Mouse (Mus musculus) liver, embryonic 11.5 days (tissue): ENCODE data around the gene Oasl2. TPM values are rescaled to one million over a fixed set of nuclear protein-coding genes. Genes with fewer than 3 reads are reported as not detected.
"Not testable (repeated sequence)": the region's sequence is repeated elsewhere in the genome, so short reads cannot be mapped to it uniquely, and the experiment has no call there.

Experiments
- ATAC-seq: fragments of 200-750 bp; cut with Nextera tagmentation; replicated peaks from 2 replicates; pipeline ENCODE4 v1.8.0; 2017; ENCODE audit warnings: moderate number of reproducible peaks, mild to moderate bottlenecking, moderate TSS enrichment, moderate library complexity; ENCODE audit not compliant: low FRiP score
- DNase-seq: peaks from one replicate; pipeline ENCODE4 v3.0.0-alpha.2; 2017; ENCODE audit warnings: low spot score
- H3K27ac ChIP-seq: fragments of 300-500 bp; sonication (generic); 2 replicates; pipeline ENCODE4 v1.5.1; 2014; ENCODE audit warnings: mild to moderate bottlenecking, low read depth, low read length, control low read depth
- H3K27me3 ChIP-seq: fragments of 300-500 bp; sonication (generic); replicated peaks from 2 replicates; pipeline ENCODE4 v1.6.1; 2014; ENCODE audit warnings: low read length, mixed read lengths; ENCODE audit not compliant: control insufficient read depth, insufficient read depth
- H3K36me3 ChIP-seq: fragments of 300-500 bp; sonication (generic); 2 replicates; pipeline ENCODE4 v1.6.1; 2014; ENCODE audit warnings: mild to moderate bottlenecking, low read length, moderate library complexity, mixed read lengths; ENCODE audit not compliant: control insufficient read depth, insufficient read depth
- H3K4me1 ChIP-seq: fragments of 300-500 bp; sonication (generic); replicated peaks from 2 replicates; pipeline ENCODE4 v1.6.1; 2014; ENCODE audit warnings: low read length, mixed read lengths; ENCODE audit not compliant: control insufficient read depth, insufficient read depth
- H3K4me2 ChIP-seq: fragments of 300-500 bp; sonication (generic); 2 replicates; pipeline ENCODE4 v1.6.1; 2014; ENCODE audit warnings: mild to moderate bottlenecking, control low read depth, moderate library complexity
- H3K4me3 ChIP-seq: fragments of 300-500 bp; sonication (generic); 2 replicates; pipeline ENCODE4 v1.5.1; 2014; ENCODE audit warnings: low read depth, low read length, control low read depth
- H3K9ac ChIP-seq: fragments of 300-500 bp; sonication (generic); 2 replicates; pipeline ENCODE4 v1.6.1; 2014; ENCODE audit warnings: low read depth, low read length, control low read depth
- H3K9me3 ChIP-seq: fragments of 300-500 bp; sonication (generic); 2 replicates; pipeline ENCODE4 v1.6.1; 2016; ENCODE audit warnings: low read length, inconsistent platforms, mixed read lengths; ENCODE audit not compliant: control insufficient read depth
- WGBS: fragments of 180-500 bp; shearing (Covaris S2); extraction: QIAGEN DNeasy Blood & Tissue Kit; methylation state at CpG from one replicate; pipeline ENCODE4 v1.1.7; 2014; 5-methylcytosine and 5-hydroxymethylcytosine counted together
- polyA plus RNA-seq: library from polyadenylated mRNA; unstranded; fragments of >200 nt; fragmentation: Nextera tagmentation; extraction: Ambion mirVana; gene quantifications from 2 replicates; pipeline ENCODE4 v1.2.1, GENCODE M21; 2014

Oasl2 gene
- polyA plus RNA-seq: 4.1 and 4.4 TPM in 2 replicates

- no peak within 1 kb of the TSS for H3K9ac ChIP-seq
- WGBS: 45% methylated on average over 13 of the region's 13 CpGs
- no peaks in the 10 kb centered on the region for H3K36me3 ChIP-seq
- H3K27ac ChIP-seq: 0 out of 2 replicates have a peak within 1 kb of the TSS, but pooled peaks have one; percentile 38
- 0 out of 2 replicates have a peak, but pooled peaks cover 5% of the 10 kb centered on the region for H3K4me1 ChIP-seq
- ATAC-seq (no peak), DNase-seq (no peak)
- peaks cover 2% of the 10 kb centered on the region; the same call in 1 of the 2 replicates for H3K27me3 ChIP-seq
- H3K4me2 ChIP-seq: peak within 1 kb of the TSS; percentile 44
- H3K9me3 ChIP-seq: no peaks in the 10 kb centered on the region
- H3K4me3 ChIP-seq: peak within 1 kb of the TSS; percentile 16; the same call in 1 of the 2 replicates
These were observed at the start of gene Oasl2 for GRCm38 (mm10) chr5:114896688-114897373. Oasl2 (plus strand) TSS chr5:114896936.

GRCm38 (mm10) chr5:114851565-114852236 is 45.0 kb upstream of the Oasl2 start:
- DNase-seq: no peak
- ATAC-seq: 0 out of 2 replicates have a peak, but pooled peaks have one; percentile 39
- Histone ChIP-seq H3K9me3 (no peaks in the 10 kb centered on the region), H3K27ac (no peak overlapping the region), H3K9ac (no peak overlapping the region), H3K4me2 (no peak overlapping the region), H3K4me1 (no peaks in the 10 kb centered on the region), H3K36me3 (no peaks in the 10 kb centered on the region), H3K4me3 (no peak overlapping the region), H3K27me3 (peaks cover 3% of the 10 kb centered on the region; the same call in 1 of the 2 replicates)
- 74% methylated on average over 20 of the region's 20 CpGs for whole genome bisulfite sequencing

- ATAC-seq, H3K4me1 ChIP-seq, H3K36me3 ChIP-seq, H3K27me3 ChIP-seq, H3K9me3 ChIP-seq, H3K4me2 ChIP-seq, H3K4me3 ChIP-seq, DNase-seq, H3K9ac ChIP-seq, H3K27ac ChIP-seq: not testable (repeated sequence)
- WGBS: 83% methylated on average over 3 of the region's 5 CpGs
These were observed 43.4 kb upstream of the Oasl2 start, which contains the start of gene 4930519G04Rik for GRCm38 (mm10) chr5:114853364-114853763. 4930519G04Rik (plus strand) TSS chr5:114853664.

GRCm38 (mm10) chr5:114858582-114858981 is 38.2 kb upstream of the Oasl2 start, which contains the start of gene Gm9936:
Gm9936 (minus strand) TSS chr5:114858682.
- Histone ChIP-seq H3K4me1 (no peaks in the 10 kb centered on the region), H3K4me3 (no peak within 1 kb of the TSS), H3K27me3 (peaks cover 10% of the 10 kb centered on the region), H3K9me3 (no peaks in the 10 kb centered on the region), H3K27ac (no peak within 1 kb of the TSS), H3K9ac (no peak within 1 kb of the TSS), H3K4me2 (peak within 1 kb of the TSS; percentile 46), H3K36me3 (no peaks in the 10 kb centered on the region)
- DNase-seq: no peak
- WGBS: 72% methylated on average over 12 of the region's 12 CpGs
- ATAC-seq: no peak

DNA sequence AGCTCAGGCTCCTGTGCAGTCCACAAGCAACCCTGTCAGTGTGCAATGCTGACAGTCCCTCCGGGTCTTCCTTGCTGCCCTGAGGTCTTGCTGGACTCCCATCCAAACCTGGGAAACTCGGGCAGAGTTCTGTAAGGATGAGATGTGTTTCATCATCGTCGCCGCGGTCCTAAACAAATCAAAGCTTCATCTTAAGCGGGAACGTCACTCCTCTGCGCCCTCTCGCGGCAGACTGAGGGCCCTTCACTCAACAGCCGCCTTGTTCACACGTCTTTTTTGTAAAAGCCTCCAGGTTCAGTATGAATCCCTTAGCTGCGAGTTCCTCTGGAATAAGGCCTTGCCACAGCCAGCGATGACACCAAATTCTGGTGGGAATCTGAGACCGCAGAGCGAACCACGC is 37.5 kb upstream of the Oasl2 start:
- Histone ChIP-seq H3K27ac (no peak overlapping the region), H3K9ac (no peak overlapping the region), H3K27me3 (peaks cover 10% of the 10 kb centered on the region), H3K9me3 (no peaks in the 10 kb centered on the region), H3K4me1 (no peaks in the 10 kb centered on the region), H3K4me2 (peak overlapping the region; percentile 46), H3K36me3 (no peaks in the 10 kb centered on the region), H3K4me3 (no peak overlapping the region)
- 7% methylated on average over 18 of the region's 18 CpGs for WGBS
- DNase-seq: peak; percentile 64
- ATAC-seq: no peak

DNA sequence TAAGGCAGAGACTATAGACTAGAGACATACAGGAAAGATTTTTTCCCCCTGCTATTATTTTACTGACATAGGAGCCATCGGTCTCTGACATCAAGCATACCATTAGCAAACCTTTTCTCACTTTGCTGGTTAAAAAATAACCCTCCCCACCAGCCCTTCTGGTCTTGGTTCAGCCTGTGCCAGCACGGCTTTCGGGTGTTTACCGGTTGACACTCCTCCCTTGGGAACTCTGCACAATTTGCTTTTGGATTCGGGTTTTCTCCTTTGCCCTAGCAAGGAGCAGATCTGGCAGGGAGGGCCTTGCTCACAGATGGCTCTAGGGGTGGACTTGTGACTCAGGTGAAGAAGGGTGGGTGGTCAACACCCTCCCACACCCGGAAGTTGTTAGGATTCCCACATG is 35.0 kb upstream of the Oasl2 start:
- H3K27me3 ChIP-seq: peaks cover 7% of the 10 kb centered on the region
- H3K4me1 ChIP-seq: no peaks in the 10 kb centered on the region
- H3K36me3 ChIP-seq: no peaks in the 10 kb centered on the region
- no peak for ATAC-seq
- WGBS: 68% methylated on average over 6 of the region's 6 CpGs
- no peak overlapping the region for H3K9ac ChIP-seq
- H3K27ac ChIP-seq: no peak overlapping the region
- no peaks in the 10 kb centered on the region for H3K9me3 ChIP-seq
- DNase-seq: no peak
- no peak overlapping the region for H3K4me3 ChIP-seq
- no peak overlapping the region for H3K4me2 ChIP-seq

DNA sequence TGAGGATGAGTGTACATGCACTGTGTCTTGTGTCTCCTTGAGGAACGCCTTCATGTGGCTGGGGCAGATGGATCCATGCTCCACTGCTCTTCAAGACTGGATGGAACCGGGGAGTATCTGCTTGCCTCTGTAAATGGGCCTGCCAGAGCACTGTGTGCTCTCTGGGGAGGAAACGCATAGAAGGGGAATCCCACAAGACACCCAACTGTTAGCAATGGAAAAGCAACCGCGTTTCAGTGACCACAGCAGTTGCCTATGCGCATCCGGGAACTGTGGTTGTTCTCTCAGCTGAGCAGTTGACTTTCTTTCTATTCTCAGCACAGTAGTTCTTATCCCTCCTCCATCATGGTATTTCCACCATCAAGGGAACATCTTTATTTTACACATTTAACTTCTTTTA is 31.9 kb upstream of the Oasl2 start:
- H3K27ac ChIP-seq: no peak overlapping the region
- H3K4me3 ChIP-seq: no peak overlapping the region
- no peaks in the 10 kb centered on the region for H3K4me1 ChIP-seq
- no peak for ATAC-seq
- WGBS: 80% methylated on average over 7 of the region's 7 CpGs
- no peak for DNase-seq
- no peaks in the 10 kb centered on the region; the same call in 1 of the 2 replicates for H3K27me3 ChIP-seq
- no peak overlapping the region for H3K9ac ChIP-seq
- H3K36me3 ChIP-seq: no peaks in the 10 kb centered on the region
- peaks cover 8% of the 10 kb centered on the region; the same call in 1 of the 2 replicates for H3K9me3 ChIP-seq
- H3K4me2 ChIP-seq: no peak overlapping the region

- Histone ChIP-seq H3K9ac (no peak overlapping the region), H3K27me3 (no peaks in the 10 kb centered on the region; the same call in 1 of the 2 replicates), H3K27ac (no peak overlapping the region), H3K4me3 (no peak overlapping the region), H3K9me3 (peaks cover 8% of the 10 kb centered on the region; the same call in 1 of the 2 replicates), H3K4me2 (no peak overlapping the region), H3K4me1 (no peaks in the 10 kb centered on the region), H3K36me3 (no peaks in the 10 kb centered on the region)
- 84% methylated on average over 12 of the region's 12 CpGs for WGBS
- no peak for DNase-seq
- ATAC-seq: no peak
These were observed 31.5 kb upstream of the Oasl2 start for GRCm38 (mm10) chr5:114865279-114865678.
